Mouse (Mus musculus) MEL (cell line): ENCODE results near the gene Cep112. TPM values are rescaled to one million over a fixed set of nuclear protein-coding genes. Genes with fewer than 3 reads are reported as not detected.

ENCODE experiments used
- DNase-seq: peaks from one replicate; pipeline ENCODE4 v3.0.0; 2011; ENCODE audit warnings: low read depth, low spot score
- H3K27ac ChIP-seq: 2 replicates; pipeline ENCODE4 v1.5.1; 2012; ENCODE audit warnings: low read depth, mild to moderate bottlenecking, control low read depth, low read length, moderate library complexity; ENCODE audit not compliant: control insufficient read depth
- H3K27me3 ChIP-seq, 2 experiments: fragments of 150-350 bp in 1 of 2; sonication (generic) in 1 of 2; 2 replicates each; pipeline ENCODE4 v1.6.1; 2012; ENCODE audit warnings: low read length in 2 of 2, mild to moderate bottlenecking in 2 of 2, improper control_type of control experiment in 1 of 2, moderate library complexity in 1 of 2; ENCODE audit not compliant: insufficient read depth in 2 of 2, control insufficient read depth in 1 of 2
- H3K36me3 ChIP-seq, 2 experiments: 2 replicates each; pipeline ENCODE4 v1.6.1; 2012 to 2014; ENCODE audit warnings: low read length in 2 of 2, improper control_type of control experiment in 1 of 2, inconsistent platforms in 1 of 2, mild to moderate bottlenecking in 1 of 2; ENCODE audit not compliant: insufficient read depth in 2 of 2, control insufficient read depth in 1 of 2
- H3K4me1 ChIP-seq, 2 experiments: fragments of 150-350 bp in 1 of 2; sonication (generic) in 1 of 2; 2 replicates each; pipeline ENCODE4 v1.6.1; 2012; ENCODE audit warnings: low read length in 2 of 2, improper control_type of control experiment in 1 of 2, mild to moderate bottlenecking in 1 of 2; ENCODE audit not compliant: insufficient read depth in 2 of 2, control insufficient read depth in 1 of 2
- H3K4me3 ChIP-seq, 2 experiments: fragments of 150-350 bp in 1 of 2; sonication (generic) in 1 of 2; 2 replicates each; pipeline ENCODE4 v1.5.1; 2012; ENCODE audit warnings: low read depth in 2 of 2, low read length in 2 of 2, mild to moderate bottlenecking in 2 of 2, moderate library complexity in 2 of 2, control low read depth in 1 of 2, improper control_type of control experiment in 1 of 2; ENCODE audit not compliant: control insufficient read depth in 1 of 2, insufficient read depth in 1 of 2
- H3K79me2 ChIP-seq: 2 replicates; pipeline ENCODE4 v1.6.1; 2012; ENCODE audit warnings: mild to moderate bottlenecking, low read length, moderate library complexity; ENCODE audit not compliant: control insufficient read depth, poor library complexity, insufficient read depth
- H3K9ac ChIP-seq: 2 replicates; pipeline ENCODE4 v1.6.1; 2012; ENCODE audit warnings: low read depth, mild to moderate bottlenecking, control low read depth, low read length, moderate library complexity; ENCODE audit not compliant: control insufficient read depth, poor library complexity, severe bottlenecking
- H3K9me3 ChIP-seq: fragments of 150-350 bp; sonication (generic); replicated peaks from 2 replicates; pipeline ENCODE4 v1.6.1; 2012; ENCODE audit warnings: mild to moderate bottlenecking, low read length, improper control_type of control experiment, moderate library complexity; ENCODE audit not compliant: insufficient read depth
- BHLHE40 ChIP-seq: IDR thresholded peaks from 2 replicates; pipeline ENCODE4 v1.6.1; 2012; ENCODE audit warnings: low read depth, mild to moderate bottlenecking, inconsistent platforms, low read length, improper control_type of control experiment, borderline replicate concordance
- CHD2 ChIP-seq: IDR thresholded peaks from 2 replicates; pipeline ENCODE4 v1.6.1; 2011; ENCODE audit warnings: low read length, improper control_type of control experiment
- CTCF ChIP-seq, 3 experiments: IDR thresholded peaks in 2 of 3; conservative IDR thresholded peaks in 1 of 3; 2 replicates each; pipeline ENCODE4 v1.5.1; 2011 to 2012; ENCODE audit warnings: low read length in 3 of 3, low read depth in 2 of 3, mild to moderate bottlenecking in 2 of 3, improper control_type of control experiment in 1 of 3, inconsistent platforms in 1 of 3, mixed read lengths in 1 of 3, moderate library complexity in 1 of 3; ENCODE audit not compliant: control insufficient read depth in 1 of 3, insufficient read depth in 1 of 3, poor library complexity in 1 of 3, severe bottlenecking in 1 of 3
- ELF1 ChIP-seq: IDR thresholded peaks from 2 replicates; pipeline ENCODE4 v1.6.1; 2014; ENCODE audit warnings: low read depth, mild to moderate bottlenecking, inconsistent platforms, low read length, improper control_type of control experiment, moderate library complexity
- EP300 ChIP-seq, 2 experiments: IDR thresholded peaks; 2 replicates each; pipeline ENCODE4 v1.6.1; 2011; ENCODE audit warnings: improper control_type of control experiment in 2 of 2, low read length in 2 of 2, low read depth in 1 of 2, mild to moderate bottlenecking in 1 of 2
- ETS1 ChIP-seq: IDR thresholded peaks from 2 replicates; pipeline ENCODE4 v1.6.1; 2012; ENCODE audit warnings: low read depth, mild to moderate bottlenecking, inconsistent platforms, low read length, improper control_type of control experiment, moderate library complexity
- GATA1 ChIP-seq: IDR thresholded peaks from 2 replicates; pipeline ENCODE4 v1.6.1; 2011; ENCODE audit warnings: low read depth, low read length, improper control_type of control experiment
- HCFC1 ChIP-seq: IDR thresholded peaks from 2 replicates; pipeline ENCODE4 v1.6.1; 2012; ENCODE audit warnings: low read depth, mild to moderate bottlenecking, inconsistent platforms, low read length, improper control_type of control experiment, moderate library complexity
- JUND ChIP-seq: IDR thresholded peaks from 2 replicates; pipeline ENCODE4 v1.6.1; 2011; ENCODE audit warnings: low read depth, mild to moderate bottlenecking, improper control_type of control experiment, low read length
- KAT2A ChIP-seq: conservative IDR thresholded peaks from 2 replicates; pipeline ENCODE4 v1.6.1; 2012; ENCODE audit warnings: low read depth, low read length, improper control_type of control experiment, inconsistent platforms
- MEF2A ChIP-seq: IDR thresholded peaks from 2 replicates; pipeline ENCODE4 v1.6.1; 2014; ENCODE audit warnings: low read depth, mild to moderate bottlenecking, inconsistent platforms, low read length, improper control_type of control experiment; ENCODE audit not compliant: poor library complexity, insufficient replicate concordance, severe bottlenecking; ENCODE audit errors: extremely low read depth
- MYB ChIP-seq: IDR thresholded peaks from 2 replicates; pipeline ENCODE4 v1.6.1; 2011; ENCODE audit warnings: mild to moderate bottlenecking, low read depth, low read length, improper control_type of control experiment
- MYC ChIP-seq: IDR thresholded peaks from 2 replicates; pipeline ENCODE4 v1.6.1; 2011; ENCODE audit warnings: low read depth, mild to moderate bottlenecking, low read length, improper control_type of control experiment, moderate library complexity
- NELFE ChIP-seq: IDR thresholded peaks from 2 replicates; pipeline ENCODE4 v1.6.1; 2011; ENCODE audit warnings: low read depth, low read length, improper control_type of control experiment
- NRF1 ChIP-seq: IDR thresholded peaks from 2 replicates; pipeline ENCODE4 v1.6.1; 2014; ENCODE audit warnings: low read depth, mild to moderate bottlenecking, inconsistent platforms, low read length, improper control_type of control experiment, moderate library complexity; ENCODE audit not compliant: poor library complexity, insufficient read depth, severe bottlenecking
- POLR2A ChIP-seq, 2 experiments: IDR thresholded peaks; 2 replicates each; pipeline ENCODE4 v1.6.1; 2011 to 2012; ENCODE audit warnings: low read length in 2 of 2, mild to moderate bottlenecking in 2 of 2, control low read depth in 1 of 2, improper control_type of control experiment in 1 of 2, low read depth in 1 of 2, moderate library complexity in 1 of 2; ENCODE audit not compliant: control insufficient read depth in 1 of 2, insufficient read depth in 1 of 2, poor library complexity in 1 of 2
- POLR2AphosphoS5 ChIP-seq: IDR thresholded peaks from 2 replicates; pipeline ENCODE4 v1.6.1; 2012; ENCODE audit warnings: low read depth, borderline replicate concordance, mild to moderate bottlenecking, inconsistent platforms, low read length, moderate library complexity, mixed read lengths
- RAD21 ChIP-seq: IDR thresholded peaks from 2 replicates; pipeline ENCODE4 v1.6.1; 2011; ENCODE audit warnings: mild to moderate bottlenecking, low read depth, low read length, improper control_type of control experiment
- RCOR1 ChIP-seq: IDR thresholded peaks from 2 replicates; pipeline ENCODE4 v1.6.1; 2012; ENCODE audit warnings: low read depth, mild to moderate bottlenecking, inconsistent platforms, low read length, improper control_type of control experiment
- SMC3 ChIP-seq: IDR thresholded peaks from 2 replicates; pipeline ENCODE4 v1.6.1; 2011; ENCODE audit warnings: low read depth, low read length, improper control_type of control experiment
- TCF12 ChIP-seq: IDR thresholded peaks from 2 replicates; pipeline ENCODE4 v1.6.1; 2014; ENCODE audit warnings: low read depth, mild to moderate bottlenecking, inconsistent platforms, low read length, improper control_type of control experiment, moderate library complexity
- UBTF ChIP-seq: IDR thresholded peaks from 2 replicates; pipeline ENCODE4 v1.6.1; 2012; ENCODE audit warnings: low read depth, mild to moderate bottlenecking, inconsistent platforms, low read length, improper control_type of control experiment, moderate library complexity, borderline replicate concordance; ENCODE audit not compliant: insufficient read depth
- USF2 ChIP-seq, 2 experiments: IDR thresholded peaks; 2 replicates each; pipeline ENCODE4 v1.6.1; 2011 to 2012; ENCODE audit warnings: improper control_type of control experiment in 2 of 2, low read length in 2 of 2, borderline replicate concordance in 1 of 2, inconsistent platforms in 1 of 2, low read depth in 1 of 2, mild to moderate bottlenecking in 1 of 2; ENCODE audit not compliant: insufficient read depth in 1 of 2
- ZKSCAN1 ChIP-seq: IDR thresholded peaks from 2 replicates; pipeline ENCODE4 v1.6.1; 2012; ENCODE audit warnings: low read depth, mild to moderate bottlenecking, inconsistent platforms, low read length, improper control_type of control experiment, moderate library complexity
- ZMIZ1 ChIP-seq: IDR thresholded peaks from 2 replicates; pipeline ENCODE4 v1.6.1; 2012; ENCODE audit warnings: low read depth, mild to moderate bottlenecking, inconsistent platforms, low read length, improper control_type of control experiment, moderate library complexity
- ZNF384 ChIP-seq: IDR thresholded peaks from 2 replicates; pipeline ENCODE4 v1.6.1; 2012; ENCODE audit warnings: low read depth, mild to moderate bottlenecking, inconsistent platforms, low read length, improper control_type of control experiment
- polyA plus RNA-seq, 2 experiments: library from polyadenylated mRNA; stranded (reverse) in 1 of 2; unstranded in 1 of 2; fragments of >175 nt in 1 of 2; fragments of >200 nt in 1 of 2; gene quantifications; 2 replicates each; pipeline versions ENCODE4 v1.2.1 to v1.2.4; 2012; ENCODE audit warnings: low replicate concordance in 2 of 2, low read depth in 1 of 2; ENCODE audit not compliant: insufficient read length in 2 of 2, insufficient read depth in 1 of 2, missing spikeins in 1 of 2
- total RNA-seq: library from RNA; depleted of rRNA; stranded (reverse); fragments of 300-350 nt; gene quantifications from 2 replicates; pipeline ENCODE4 v1.2.3, GENCODE M21; 2012

The Cep112 gene
- total and polyA plus RNA-seq, 3 experiments = 1.3 TPM; not detected in 2

DNA sequence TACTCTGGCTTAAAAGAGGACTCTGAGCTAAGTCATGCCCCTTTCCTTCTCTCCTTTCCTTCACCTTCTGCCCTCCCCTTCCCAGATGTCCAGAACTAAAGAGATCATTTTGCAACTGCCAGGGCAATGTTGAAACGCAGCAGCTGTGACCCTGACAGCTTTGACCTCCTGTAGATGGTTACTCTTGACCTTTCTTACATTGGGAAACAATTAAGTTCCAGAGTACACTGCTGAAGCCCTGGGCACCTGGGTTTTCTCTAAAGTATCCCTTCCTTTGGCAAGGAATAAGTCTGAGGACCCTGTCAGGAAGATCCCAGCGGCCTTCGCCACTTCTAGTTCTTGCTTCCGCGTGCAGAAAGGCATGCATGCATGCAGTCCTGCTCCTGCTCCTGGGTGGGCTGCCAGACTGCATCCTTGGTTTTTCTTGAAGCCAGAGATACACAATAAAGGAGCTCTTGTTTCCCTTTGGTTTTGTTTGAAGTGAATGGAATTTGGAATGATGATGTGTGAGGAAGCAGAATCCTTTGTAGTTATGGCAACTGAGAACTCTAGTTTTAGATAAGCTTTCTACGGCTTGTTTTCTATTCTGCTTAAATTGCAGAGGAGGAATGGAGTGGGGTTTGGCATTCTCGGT, 161.7 kb downstream of the Cep112 start:
- no peaks in the 10 kb centered on the region for H3K36me3 ChIP-seq
- no peak for DNase-seq
- no peaks in the 10 kb centered on the region for H3K27me3 ChIP-seq
- no peak overlapping the region for H3K9ac ChIP-seq
- no peaks in the 10 kb centered on the region for H3K9me3 ChIP-seq
- no peaks in the 10 kb centered on the region for H3K79me2 ChIP-seq
- H3K4me3 ChIP-seq = no peak overlapping the region
- no peaks in the 10 kb centered on the region for H3K4me1 ChIP-seq
- H3K27ac ChIP-seq = no peak overlapping the region
- no peak for TF ChIP-seq ETS1
- TF ChIP-seq BHLHE40 = no peak
- no peak for TF ChIP-seq SMC3
- TF ChIP-seq GATA1 = no peak
- TF ChIP-seq RCOR1 = no peak
- no peak for TF ChIP-seq HCFC1
- TF ChIP-seq JUND = no peak
- TF ChIP-seq USF2 (IDR thresholded peaks at IDR 0.05; ENCODE audit: borderline replicate concordance in 1 of 2, insufficient read depth in 1 of 2, low read depth in 1 of 2, low read length in 2 of 2) = no peak
- TF ChIP-seq ZNF384 = no peak
- TF ChIP-seq ELF1 = no peak
- no peak for TF ChIP-seq TCF12
- no peak for TF ChIP-seq NELFE
- no peak for TF ChIP-seq MEF2A
- no peak for TF ChIP-seq RAD21
- TF ChIP-seq CHD2 = no peak
- TF ChIP-seq EP300 (IDR thresholded peaks at IDR 0.05; ENCODE audit: low read depth in 1 of 2, low read length in 2 of 2) = no peak
- no peak for TF ChIP-seq MYC
- TF ChIP-seq CTCF (IDR thresholded peaks at IDR 0.05 in 2 of 3, conservative IDR thresholded peaks at IDR 0.05 in 1 of 3; ENCODE audit: control insufficient read depth in 1 of 3, insufficient read depth in 1 of 3, low read depth in 2 of 3, low read length in 3 of 3, poor library complexity in 1 of 3, severe bottlenecking in 1 of 3) = no peak
- no peak for TF ChIP-seq POLR2AphosphoS5

- no peaks in the 10 kb centered on the region for H3K9me3 ChIP-seq
- no peak overlapping the region for H3K4me3 ChIP-seq
- TF ChIP-seq NRF1 (no peak), RAD21 (no peak), MYB (no peak), POLR2A (IDR thresholded peaks at IDR 0.05; ENCODE audit: control insufficient read depth in 1 of 2, insufficient read depth in 1 of 2, low read depth in 1 of 2, low read length in 2 of 2, poor library complexity in 1 of 2) (no peak), BHLHE40 (no peak), MYC (no peak), USF2 (IDR thresholded peaks at IDR 0.05; ENCODE audit: borderline replicate concordance in 1 of 2, insufficient read depth in 1 of 2, low read depth in 1 of 2, low read length in 2 of 2) (no peak), ZKSCAN1 (no peak), JUND (no peak), ZMIZ1 (no peak), CTCF (IDR thresholded peaks at IDR 0.05 in 2 of 3, conservative IDR thresholded peaks at IDR 0.05 in 1 of 3; ENCODE audit: control insufficient read depth in 1 of 3, insufficient read depth in 1 of 3, low read depth in 2 of 3, low read length in 3 of 3, poor library complexity in 1 of 3, severe bottlenecking in 1 of 3) (no peak), KAT2A (no peak), UBTF (no peak)
- no peak overlapping the region for H3K9ac ChIP-seq
- no peaks in the 10 kb centered on the region; a peak in 1 of 4 replicates for H3K27me3 ChIP-seq
- no peaks in the 10 kb centered on the region for H3K36me3 ChIP-seq
- no peak overlapping the region for H3K27ac ChIP-seq
- DNase-seq = no peak
- no peaks in the 10 kb centered on the region for H3K79me2 ChIP-seq
- no peaks in the 10 kb centered on the region for H3K4me1 ChIP-seq
Observed at GRCm38 (mm10) chr11:108593207-108593958, 168.4 kb downstream of the Cep112 start.
